Mouse (Mus musculus) thymus, postnatal 36 days (tissue): ENCODE results near the gene Acsl1.
A peak's percentile ranks its signal among the peaks of the same experiment; 100 is the strongest.
"Not testable (repeated sequence)": the region's sequence is repeated elsewhere in the genome, so short reads cannot be mapped to it uniquely, and the experiment has no call there.

Source experiments
- DNase-seq, 2 experiments: peaks; one replicate each; pipeline ENCODE4 v3.0.0; 2022; ENCODE audit warnings: mixed read lengths in 2 of 2

Gene Acsl1

DNA sequence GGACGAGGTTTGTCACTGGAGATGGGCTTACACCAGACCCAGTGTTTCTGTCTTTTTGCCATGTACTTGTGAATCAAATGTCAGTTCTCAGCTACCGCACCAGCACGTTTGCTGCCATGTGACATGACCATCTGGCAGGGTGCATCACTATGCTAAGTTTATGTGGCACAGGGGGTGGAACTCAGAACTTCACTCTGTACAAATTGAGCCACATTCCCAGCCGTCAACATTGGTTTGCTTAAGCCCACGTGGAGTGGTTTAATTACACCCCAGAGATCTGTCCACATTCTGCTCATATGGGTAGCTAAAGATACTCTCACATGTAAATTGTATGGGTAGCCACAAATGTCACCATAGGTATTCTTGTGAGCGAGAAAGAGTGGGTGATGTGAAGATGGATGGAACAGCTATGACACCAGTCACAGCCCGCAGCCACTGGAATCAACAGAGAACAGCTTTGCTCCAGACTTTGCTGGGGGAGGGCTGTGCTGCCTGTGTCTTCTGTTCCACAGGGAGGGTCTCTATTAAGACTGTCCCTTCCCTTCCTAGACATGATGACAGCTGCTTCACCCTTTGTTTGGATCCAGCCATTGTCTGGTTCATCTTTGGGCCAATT is 96.2 kb downstream of the Acsl1 start:
- no peak for DNase-seq

DNA sequence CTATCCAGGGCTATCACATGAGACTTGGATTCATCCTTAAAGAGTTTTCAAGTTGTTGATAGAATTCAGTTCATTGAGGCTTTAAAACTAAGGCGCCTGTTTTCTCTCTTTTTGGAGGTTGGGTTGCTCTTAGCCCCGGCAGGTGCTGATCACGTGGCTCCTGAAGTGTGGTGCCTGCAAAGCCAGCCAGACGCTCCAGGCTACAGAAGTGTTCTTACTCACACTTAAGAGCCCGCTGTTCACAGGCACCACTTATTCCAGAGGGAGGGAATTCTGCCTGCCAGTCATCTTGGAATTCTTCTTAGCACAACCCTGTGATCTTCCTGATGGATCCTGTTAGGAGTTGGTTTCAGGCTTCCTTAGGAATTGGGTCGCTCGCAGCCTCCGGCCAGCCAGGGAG is 97.1 kb downstream of the Acsl1 start:
- DNase-seq: no peak

DNA sequence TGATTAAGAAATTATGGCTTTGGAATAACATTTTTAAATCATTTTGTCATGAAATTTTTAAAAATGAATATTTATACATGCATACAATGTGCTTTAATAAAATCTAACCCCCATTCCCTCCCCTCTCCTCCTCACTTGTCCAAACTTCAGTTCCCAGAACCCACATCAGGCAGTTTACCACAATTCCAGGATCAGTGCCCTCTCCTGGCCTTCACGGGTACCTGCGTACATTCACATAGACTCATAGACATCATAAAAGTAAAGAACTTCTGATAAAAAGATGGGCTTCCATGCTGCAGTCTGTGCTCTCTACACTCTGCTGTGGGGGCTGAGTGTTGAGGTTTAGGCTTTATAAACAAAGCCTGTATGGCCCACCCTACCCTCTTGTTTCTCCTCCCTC is 98.1 kb downstream of the Acsl1 start:
- DNase-seq: no peak

DNA sequence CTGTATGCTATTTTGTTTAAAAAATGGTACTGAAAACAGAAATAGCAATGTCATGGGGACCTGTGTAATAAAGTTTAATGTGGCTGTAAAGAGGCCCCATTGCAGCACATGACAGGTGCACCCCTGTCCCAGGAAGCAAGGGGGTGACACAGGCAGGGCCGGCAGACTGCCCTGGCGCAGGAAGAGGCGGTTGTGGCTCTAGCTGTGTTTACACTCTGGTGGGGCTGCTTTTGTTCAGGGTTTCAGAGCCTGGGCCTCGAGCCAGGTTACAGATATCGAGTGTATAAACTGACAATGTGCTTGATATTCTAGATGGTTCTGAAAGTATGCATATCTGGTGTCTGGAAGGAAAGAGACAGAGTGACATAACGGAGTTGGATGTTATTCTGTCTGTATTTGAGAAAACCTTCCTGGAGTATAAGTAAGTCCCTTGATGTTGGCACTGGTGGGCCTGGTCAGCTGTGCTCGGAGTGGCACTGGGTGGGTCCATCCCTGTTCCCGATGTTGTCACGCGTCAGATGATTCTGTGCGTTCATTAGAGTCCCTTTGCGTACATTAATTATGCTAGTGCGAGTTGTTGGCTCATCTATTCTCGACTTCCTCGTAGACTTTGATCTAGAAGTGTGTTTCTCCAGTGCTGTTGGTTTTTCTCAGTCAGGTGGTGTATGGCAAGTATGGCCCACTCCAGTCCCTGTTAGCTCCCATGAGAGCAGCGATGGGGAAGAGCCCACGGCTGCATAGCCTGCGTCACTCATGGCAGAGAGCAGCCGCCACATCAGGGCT is 99.0 kb downstream of the Acsl1 start:
- peak; percentile 11 to 16 for DNase-seq

DNA sequence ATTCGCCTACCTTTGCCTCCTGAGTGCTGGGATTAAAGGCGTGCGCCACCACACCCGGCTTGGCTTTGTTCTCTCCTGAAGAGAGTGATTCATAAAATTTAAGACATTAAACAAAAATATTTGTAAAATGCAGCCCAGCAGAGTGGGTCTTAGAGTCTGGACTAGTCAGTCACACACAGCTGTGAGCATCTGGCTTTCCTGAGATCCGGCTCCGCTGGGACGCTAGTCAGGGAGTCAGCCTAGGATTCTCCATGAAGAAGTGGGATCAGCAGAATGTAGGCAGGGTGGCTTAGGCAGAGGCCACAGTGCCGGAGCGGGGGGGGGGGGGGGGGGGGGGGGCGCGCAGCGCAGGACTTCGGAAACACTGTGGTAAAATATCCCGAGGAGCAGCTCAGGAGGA is 99.8 kb downstream of the Acsl1 start:
- no peak for DNase-seq

DNA sequence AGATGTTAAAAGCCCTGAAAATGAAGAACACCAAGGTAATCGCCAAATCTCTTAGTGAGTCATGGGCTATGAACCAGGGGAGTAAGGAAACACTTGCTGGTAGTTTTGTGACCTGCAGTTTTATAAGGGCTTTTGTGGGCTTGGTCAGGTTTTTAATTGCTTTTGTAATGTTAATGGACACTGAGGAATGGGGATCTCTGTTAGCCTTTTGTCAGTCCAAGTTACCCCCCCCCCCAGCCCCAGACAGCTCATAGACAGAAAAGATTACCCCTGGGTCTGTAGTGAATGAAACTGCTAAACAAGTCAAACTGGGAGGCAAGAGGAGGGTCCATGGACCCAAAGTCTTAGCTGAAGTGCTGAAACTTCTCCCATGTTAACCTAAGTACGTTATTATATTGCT is 102.6 kb downstream of the Acsl1 start:
- no peak for DNase-seq

DNA sequence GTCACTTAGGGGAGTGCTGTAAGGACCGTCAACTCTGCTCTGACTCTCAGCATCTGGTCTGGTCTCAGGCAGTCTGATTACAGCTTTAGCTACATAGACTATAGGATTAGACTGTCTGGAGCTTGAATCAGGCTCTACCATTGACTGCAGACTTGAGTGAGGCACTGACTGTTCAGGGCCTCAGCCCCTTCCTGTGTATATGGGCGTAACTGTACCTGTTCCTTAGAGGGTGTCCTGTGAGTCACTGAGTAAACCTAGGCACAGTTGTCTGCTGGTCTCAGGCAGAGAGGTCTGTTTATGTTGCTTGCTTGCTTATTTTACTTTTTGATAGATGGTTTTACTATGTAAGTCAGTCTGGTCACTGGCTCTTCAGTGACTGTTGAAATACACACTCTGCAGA is 103.1 kb downstream of the Acsl1 start:
- DNase-seq: no peak

DNA sequence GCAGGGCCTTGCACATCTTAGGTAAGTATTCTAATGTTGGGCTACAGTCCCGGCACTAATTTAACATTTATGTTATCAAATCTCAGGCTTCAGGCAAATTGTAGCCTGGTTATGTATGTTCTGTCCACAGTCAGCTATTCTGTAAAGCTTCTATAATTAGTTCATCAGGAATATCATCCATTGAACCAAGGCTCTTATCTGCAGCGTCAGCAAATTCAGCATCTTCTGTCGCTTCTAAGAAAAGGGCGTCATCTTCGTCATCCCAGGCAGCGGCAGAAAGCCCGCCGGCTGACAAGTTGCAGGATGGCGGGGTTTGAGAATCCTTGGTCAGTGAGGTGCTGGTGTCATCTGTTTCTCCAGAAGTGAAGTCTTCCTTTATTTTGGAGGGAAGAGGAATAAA is 108.0 kb downstream of the Acsl1 start:
- no peak for DNase-seq

DNA sequence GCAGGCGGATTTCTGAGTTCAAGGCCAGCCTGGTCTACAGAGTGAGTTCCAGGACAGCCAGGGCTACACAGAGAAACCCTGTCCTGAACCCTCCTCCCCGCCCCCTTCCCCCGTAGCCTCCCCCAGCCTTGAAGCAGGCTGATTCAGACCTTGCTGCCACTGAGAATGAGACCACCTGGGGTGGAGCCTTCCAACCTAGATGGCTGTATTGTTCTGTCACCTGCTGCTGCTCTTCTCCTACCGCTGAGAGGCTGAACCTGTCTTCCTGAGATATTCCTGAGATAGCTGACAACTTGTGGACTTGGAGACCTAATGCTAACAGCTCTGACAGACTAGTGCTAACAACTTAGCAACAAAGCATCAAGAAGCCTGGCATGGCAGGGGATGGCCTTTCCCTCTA is 113.5 kb downstream of the Acsl1 start:
- DNase-seq: not testable (repeated sequence)

DNA sequence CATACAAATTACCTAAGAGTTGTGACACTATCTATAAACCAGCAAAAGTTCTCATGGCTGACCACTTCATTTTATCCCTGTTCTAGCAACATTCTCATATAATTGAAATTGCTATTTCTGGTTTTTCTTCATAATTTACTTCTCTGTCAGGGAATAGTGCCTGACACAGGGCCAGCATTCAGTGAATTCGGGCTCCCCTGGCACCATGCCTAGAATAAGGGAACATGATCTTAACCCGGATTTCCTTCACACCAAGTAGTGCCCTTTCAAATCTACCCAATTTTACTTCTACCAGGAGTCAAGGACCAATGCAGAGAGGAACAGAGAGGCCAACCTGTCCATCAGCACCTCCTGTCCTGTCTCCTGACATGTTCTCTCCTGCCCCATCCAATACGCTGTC is 114.7 kb downstream of the Acsl1 start:
- DNase-seq: no peak
